Mouse (Mus musculus) hindbrain, postnatal 0 days (tissue): Measurements from ENCODE around the gene Nr4a1. TPM values are rescaled to one million over a fixed set of nuclear protein-coding genes. Genes with fewer than 3 reads are reported as not detected.

Experiments used
- ATAC-seq: fragments of 200-750 bp; cut with Nextera tagmentation; 2 replicates; pipeline ENCODE4 v1.8.0; 2017; ENCODE audit warnings: mild to moderate bottlenecking, moderate TSS enrichment, moderate library complexity
- DNase-seq: peaks from one replicate; pipeline ENCODE4 v3.0.0-alpha.2; 2015; ENCODE audit warnings: low spot score
- H3K27ac ChIP-seq: fragments of 300-500 bp; sonication (generic); 2 replicates; pipeline ENCODE4 v1.5.1; 2014; ENCODE audit warnings: mild to moderate bottlenecking
- H3K27me3 ChIP-seq: fragments of 300-500 bp; sonication (generic); 2 replicates; pipeline ENCODE4 v1.6.1; 2014; ENCODE audit warnings: low read length, mixed read lengths; ENCODE audit not compliant: insufficient read depth
- H3K36me3 ChIP-seq: fragments of 300-500 bp; sonication (generic); 2 replicates; pipeline ENCODE4 v1.6.1; 2014; ENCODE audit warnings: low read length, mixed read lengths; ENCODE audit not compliant: insufficient read depth
- H3K4me1 ChIP-seq: fragments of 300-500 bp; sonication (generic); 2 replicates; pipeline ENCODE4 v1.6.1; 2014; ENCODE audit warnings: antibody characterized with exemption, low read length, mixed read lengths; ENCODE audit not compliant: insufficient read depth
- H3K4me2 ChIP-seq: fragments of 300-500 bp; sonication (generic); 2 replicates; pipeline ENCODE4 v1.6.1; 2014; ENCODE audit warnings: low read depth, mild to moderate bottlenecking, low read length, moderate library complexity, mixed read lengths
- H3K4me3 ChIP-seq: fragments of 300-500 bp; sonication (generic); 2 replicates; pipeline ENCODE4 v1.5.1; 2014; ENCODE audit warnings: low read length
- H3K9ac ChIP-seq: fragments of 300-500 bp; sonication (generic); replicated peaks from 2 replicates; pipeline ENCODE4 v1.6.1; 2014; ENCODE audit warnings: mild to moderate bottlenecking, low read length, moderate library complexity, mixed read lengths
- H3K9me3 ChIP-seq: fragments of 300-500 bp; sonication (generic); 2 replicates; pipeline ENCODE4 v1.6.1; 2016; ENCODE audit warnings: low read length, mixed read lengths
- CTCF ChIP-seq: IDR thresholded peaks from 2 replicates; pipeline ENCODE4 v1.5.1; 2016; ENCODE audit warnings: antibody characterized with exemption, control low read depth, low read depth
- WGBS: fragments of 180-500 bp; shearing (Covaris S2); extraction: QIAGEN DNeasy Blood & Tissue Kit; methylation state at CpG from one replicate; pipeline ENCODE4 v1.1.7; 2014; 5-methylcytosine and 5-hydroxymethylcytosine counted together
- polyA plus RNA-seq: library from polyadenylated mRNA; unstranded; fragments of >200 nt; fragmentation: Nextera tagmentation; extraction: Ambion mirVana; gene quantifications from 2 replicates; pipeline ENCODE4 v1.2.1, GENCODE M21; 2015
- total RNA-seq: library from RNA; depleted of rRNA; stranded (reverse); fragments of >200 nt; gene quantifications from 2 replicates; pipeline ENCODE4 v1.2.3, GENCODE M21; 2014

Gene Nr4a1
- total and polyA plus RNA-seq, 2 experiments from 2014 or later = 6.5 to 10.3 TPM

DNA sequence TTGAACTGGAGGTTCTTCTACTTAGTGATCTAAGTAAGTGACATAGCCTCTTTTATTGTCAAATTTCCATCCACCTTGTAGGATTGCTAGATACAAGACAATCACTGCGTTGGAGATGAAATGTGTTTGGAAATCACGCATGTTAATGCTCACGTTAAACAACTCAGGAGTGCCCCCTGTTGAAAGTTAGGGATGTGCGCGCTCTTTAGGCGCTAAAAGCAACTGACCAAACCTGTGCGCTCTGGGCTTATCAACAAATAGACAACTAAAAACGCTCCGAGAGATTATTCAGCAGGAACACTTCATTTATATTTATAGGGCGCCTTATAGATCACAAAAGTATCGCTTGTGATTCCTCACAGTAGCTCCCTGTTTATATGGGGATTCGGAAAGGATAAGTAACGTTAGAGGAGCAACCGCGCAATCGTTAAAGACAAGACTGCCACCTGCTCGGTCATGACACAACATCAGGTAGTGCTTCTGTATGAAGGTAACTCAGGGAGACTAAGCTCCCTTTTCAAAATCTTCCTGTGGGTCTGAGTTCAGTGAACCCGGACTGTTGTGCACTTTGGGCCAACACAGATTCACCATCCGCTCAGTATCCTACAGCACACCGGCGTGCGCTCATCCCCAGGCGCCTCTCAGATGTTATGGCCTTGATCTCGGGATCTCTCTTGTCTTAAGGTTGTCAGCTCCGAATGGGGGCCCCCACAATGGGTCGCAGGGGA, 29.3 kb downstream of the Nr4a1 start:
- Histone ChIP-seq H3K4me2 (peak overlapping the region; percentile 95), H3K4me1 (no peaks in the 10 kb centered on the region), H3K9me3 (no peaks in the 10 kb centered on the region), H3K27ac (peak overlapping the region; percentile 51; the same call in 1 of the 2 replicates), H3K4me3 (peak overlapping the region; percentile 55), H3K36me3 (peaks cover 12% of the 10 kb centered on the region; the same call in 1 of the 2 replicates), H3K27me3 (no peaks in the 10 kb centered on the region), H3K9ac (peak overlapping the region; percentile 67)
- no peak for ATAC-seq
- under 1% methylated on average over 26 of the region's 26 CpGs for WGBS
- TF ChIP-seq CTCF = peak; percentile 76
- peak; percentile 92 for DNase-seq

DNA sequence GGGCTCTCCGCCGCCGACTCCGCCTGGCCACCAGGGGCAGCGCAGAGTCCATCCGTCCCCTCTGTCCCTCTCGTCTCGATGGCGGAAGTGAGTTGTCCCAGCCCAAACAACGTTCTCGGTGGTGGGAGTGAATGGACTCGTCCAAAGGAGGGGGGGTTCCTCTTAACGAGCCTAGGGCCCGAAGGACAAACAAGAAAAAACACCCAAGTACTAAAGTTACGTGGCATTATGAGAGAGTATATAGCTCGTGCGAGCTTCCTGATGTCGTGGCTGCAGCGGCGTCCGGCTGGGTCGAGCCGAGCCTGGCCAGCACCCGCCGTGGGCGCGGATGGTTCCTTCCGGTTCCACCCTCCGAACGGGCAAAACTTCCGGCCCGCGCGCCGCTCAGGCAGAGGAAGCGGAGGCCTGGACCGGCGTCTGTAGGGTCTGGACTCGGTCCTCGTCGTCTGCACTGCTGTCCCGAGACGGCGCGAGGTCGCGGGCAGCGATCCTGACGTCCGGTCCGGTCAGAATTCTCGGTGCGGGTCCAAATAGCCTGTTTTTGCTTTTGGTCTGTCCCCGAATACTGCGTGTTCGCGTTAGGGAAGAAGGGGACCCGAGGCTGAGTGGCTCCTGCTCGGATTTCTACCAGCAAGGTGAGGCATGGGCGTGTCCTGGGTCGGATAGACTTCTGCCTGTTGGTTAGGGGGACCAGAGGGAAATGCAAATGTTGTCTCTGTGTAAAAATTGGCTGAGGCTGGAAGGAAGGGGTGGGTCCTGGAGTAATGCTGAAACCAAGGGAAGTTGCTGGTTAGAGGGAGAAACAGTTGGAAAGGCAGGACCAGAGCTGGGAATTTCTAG, 30.1 kb downstream of the Nr4a1 start, which contains the start of gene Atg101:
TSS of gene Atg101 (plus strand) at position 362 of the 840 bp plus-strand sequence.
- ATAC-seq = peak; percentile 95
- peak within 1 kb of the TSS; percentile 95 for H3K4me2 ChIP-seq
- H3K9me3 ChIP-seq = no peaks in the 10 kb centered on the region
- no peaks in the 10 kb centered on the region for H3K27me3 ChIP-seq
- WGBS = under 1% methylated on average over 61 of the region's 61 CpGs
- peak; percentile 96 for TF ChIP-seq CTCF
- H3K36me3 ChIP-seq = peaks cover 19% of the 10 kb centered on the region; the same call in 1 of the 2 replicates
- H3K9ac ChIP-seq = peak within 1 kb of the TSS; percentile 67
- H3K4me3 ChIP-seq = peak within 1 kb of the TSS; percentile 55
- no peaks in the 10 kb centered on the region for H3K4me1 ChIP-seq
- peak; percentile 93 for DNase-seq
- H3K27ac ChIP-seq = peak within 1 kb of the TSS; percentile 79

GRCm38 (mm10) chr15:101286129-101286770, 32.2 kb downstream of the Nr4a1 start:
- ATAC-seq (no peak), DNase-seq (no peak)
- H3K4me3 ChIP-seq = no peak overlapping the region
- TF ChIP-seq CTCF = peak; percentile 60
- no peaks in the 10 kb centered on the region for H3K4me1 ChIP-seq
- H3K9ac ChIP-seq = no peak overlapping the region
- H3K36me3 ChIP-seq = peaks cover 37% of the 10 kb centered on the region
- no peaks in the 10 kb centered on the region for H3K27me3 ChIP-seq
- H3K4me2 ChIP-seq = no peak overlapping the region
- 68% methylated on average over 9 of the region's 9 CpGs for whole genome bisulfite sequencing
- no peaks in the 10 kb centered on the region for H3K9me3 ChIP-seq
- no peak overlapping the region for H3K27ac ChIP-seq

- DNase-seq (no peak), ATAC-seq (no peak)
- Histone ChIP-seq H3K4me1 (no peaks in the 10 kb centered on the region), H3K4me2 (no peak overlapping the region), H3K9ac (no peak overlapping the region), H3K27me3 (no peaks in the 10 kb centered on the region), H3K36me3 (peaks cover 41% of the 10 kb centered on the region), H3K9me3 (no peaks in the 10 kb centered on the region), H3K27ac (no peak overlapping the region), H3K4me3 (no peak overlapping the region)
- TF ChIP-seq CTCF = no peak
- WGBS = 83% methylated on average over 6 of the region's 6 CpGs
Observed at GRCm38 (mm10) chr15:101287361-101287760, 33.3 kb downstream of the Nr4a1 start.

- Histone ChIP-seq H3K36me3 (peaks cover 41% of the 10 kb centered on the region), H3K4me2 (no peak overlapping the region), H3K27me3 (no peaks in the 10 kb centered on the region), H3K9me3 (no peaks in the 10 kb centered on the region), H3K9ac (no peak overlapping the region), H3K4me3 (no peak overlapping the region), H3K4me1 (no peaks in the 10 kb centered on the region), H3K27ac (no peak overlapping the region)
- ATAC-seq (no peak), DNase-seq (no peak)
- TF ChIP-seq CTCF = no peak
- WGBS = 96% methylated on average over 15 of the region's 15 CpGs
Observed at GRCm38 (mm10) chr15:101290354-101290753, 36.3 kb downstream of the Nr4a1 start.

- no peak for TF ChIP-seq CTCF
- no peak for ATAC-seq
- H3K4me2 ChIP-seq = no peak overlapping the region
- no peak for DNase-seq
- H3K9me3 ChIP-seq = no peaks in the 10 kb centered on the region
- 75% methylated on average over 3 of the region's 3 CpGs for WGBS
- no peak overlapping the region for H3K4me3 ChIP-seq
- H3K9ac ChIP-seq = no peak overlapping the region
- no peaks in the 10 kb centered on the region for H3K27me3 ChIP-seq
- H3K27ac ChIP-seq = no peak overlapping the region
- no peaks in the 10 kb centered on the region for H3K4me1 ChIP-seq
- peaks cover 38% of the 10 kb centered on the region for H3K36me3 ChIP-seq
Observed at GRCm38 (mm10) chr15:101292012-101292411, 37.9 kb downstream of the Nr4a1 start.
